Mouse (Mus musculus) adrenal gland, adult 2 months (tissue): Measurements from ENCODE around the gene Sema5b. TPM values are rescaled to one million over a fixed set of nuclear protein-coding genes. Genes with fewer than 3 reads are reported as not detected.

Experiments
- DNase-seq: peaks from one replicate; pipeline ENCODE4 v3.0.0; 2021
- long read RNA-seq: library from polyadenylated mRNA; stranded (forward); transcript quantifications from one replicate; pipeline ENCODE4 v2.0.0, GENCODE M21; 2021
- polyA plus RNA-seq: library from polyadenylated mRNA; depleted of rRNA; stranded (reverse); fragments of >200 nt; gene quantifications from 2 replicates; pipeline ENCODE4 v1.2.3, GENCODE M21; 2012; rRNA removed
- total RNA-seq, 2 experiments: library from RNA; stranded (reverse); gene quantifications; 2 replicates each; pipeline ENCODE4 v1.2.3; 2021

Sema5b gene
- total RNA-seq = 1 to 10 TPM; 1.5 to 8.3 TPM
- polyA plus RNA-seq = 48.9 and 89.9 TPM in 2 replicates
- long read RNA-seq, partial matches to known transcripts = 4 of 5 reads
- long read RNA-seq, other reads (novel, unspliced or antisense) = 1 of 5 reads

DNA sequence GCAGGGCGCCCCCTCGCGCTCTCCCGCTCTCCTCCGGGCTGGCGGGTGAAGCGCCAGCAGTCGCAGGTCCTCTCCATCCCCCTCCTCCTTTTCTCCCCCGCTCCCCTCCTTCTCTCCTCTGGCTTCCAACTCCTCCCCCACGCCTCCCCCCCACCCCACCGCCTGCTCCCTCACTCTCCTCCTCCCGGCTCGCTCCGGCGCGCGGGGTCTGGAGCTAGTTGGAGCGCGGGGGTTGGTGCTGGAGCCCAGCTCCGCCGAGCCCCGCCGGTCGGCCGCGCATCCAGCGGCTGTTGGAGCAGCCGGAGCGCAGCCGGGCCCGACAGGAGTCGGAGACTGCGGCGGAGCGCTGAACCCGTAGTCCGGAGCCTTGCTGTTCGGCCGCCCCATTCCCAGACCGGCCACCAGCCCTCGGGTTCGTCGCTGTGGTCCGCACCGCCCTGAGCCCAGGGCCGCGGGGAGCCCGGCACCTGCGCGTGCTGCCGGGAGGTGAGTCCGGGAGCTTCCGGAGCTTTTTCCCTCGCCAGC lies at the start of gene Sema5b:
TSS of gene Sema5b (plus strand) at position 29 of the 525 bp plus-strand sequence.
- DNase-seq = peak; percentile 69

DNA sequence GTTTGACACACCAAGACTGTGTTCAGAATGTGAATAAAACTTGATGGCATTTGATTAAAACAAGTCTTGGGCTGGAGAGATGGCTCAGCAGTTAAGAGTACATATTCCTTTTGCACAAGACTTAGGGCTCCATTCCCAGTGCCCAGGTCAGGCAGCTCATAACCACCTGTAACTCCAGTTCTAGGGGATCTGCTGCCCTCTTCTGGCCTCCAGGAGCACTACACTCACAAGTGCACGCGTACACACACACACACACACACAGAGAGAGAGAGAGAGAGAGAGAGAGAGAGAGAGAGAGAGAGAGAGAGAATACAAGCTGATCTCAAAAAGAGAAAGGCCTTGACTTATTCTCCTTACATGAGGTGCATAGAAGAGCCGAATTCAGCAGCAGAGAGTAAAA lies 40.6 kb upstream of the Sema5b start:
- no peak for DNase-seq

DNA sequence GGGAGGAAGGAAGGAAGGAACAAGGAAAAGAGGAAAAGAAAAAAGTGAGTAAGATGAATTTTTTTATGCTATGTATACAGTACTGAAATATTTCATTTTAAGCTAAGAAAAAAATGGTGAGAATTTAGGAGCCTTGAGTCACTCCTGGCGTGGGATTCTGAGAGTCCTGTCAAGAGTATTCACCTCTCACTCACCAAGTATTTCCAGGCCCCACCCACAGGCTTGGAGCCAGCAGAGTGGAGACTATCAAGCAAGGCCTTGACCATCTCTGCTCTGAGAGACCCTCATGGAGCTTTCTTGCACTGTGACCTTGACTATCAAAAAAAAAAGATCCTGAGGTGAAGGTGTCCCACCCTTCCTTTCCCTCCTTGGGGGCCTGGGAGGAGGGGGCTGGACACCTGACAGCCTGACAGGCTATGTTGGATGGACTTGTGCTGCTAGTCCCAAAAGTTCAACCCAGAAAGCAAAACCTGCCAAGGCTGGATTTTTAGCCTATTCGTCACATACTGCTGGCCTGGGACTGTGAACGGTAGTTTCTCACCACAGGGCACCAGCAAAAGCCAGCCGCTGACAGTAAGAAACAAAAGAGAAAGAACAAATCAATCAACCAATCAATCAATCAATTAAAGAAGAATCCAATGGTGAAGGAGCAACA lies 39.7 kb upstream of the Sema5b start:
- DNase-seq = no peak

DNA sequence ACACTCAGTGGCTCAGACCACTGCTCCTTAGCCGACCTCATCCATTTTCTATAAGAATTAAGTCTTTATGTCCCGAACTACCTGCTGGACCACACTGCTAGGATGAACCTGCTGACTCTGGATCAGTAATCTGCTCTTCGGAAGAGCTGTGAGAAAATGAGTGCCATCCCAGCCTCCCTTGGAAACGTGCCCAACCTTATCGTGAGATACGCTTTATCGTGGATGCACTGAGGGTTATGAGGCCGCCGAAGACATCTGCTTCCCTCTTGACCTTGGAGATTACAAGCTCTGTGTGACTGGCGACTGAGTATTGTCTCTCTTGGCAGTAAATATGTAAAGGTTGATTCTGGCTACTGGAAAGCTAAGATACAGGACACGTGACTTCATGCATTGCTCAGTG lies 38.5 kb upstream of the Sema5b start:
- DNase-seq = no peak

DNA sequence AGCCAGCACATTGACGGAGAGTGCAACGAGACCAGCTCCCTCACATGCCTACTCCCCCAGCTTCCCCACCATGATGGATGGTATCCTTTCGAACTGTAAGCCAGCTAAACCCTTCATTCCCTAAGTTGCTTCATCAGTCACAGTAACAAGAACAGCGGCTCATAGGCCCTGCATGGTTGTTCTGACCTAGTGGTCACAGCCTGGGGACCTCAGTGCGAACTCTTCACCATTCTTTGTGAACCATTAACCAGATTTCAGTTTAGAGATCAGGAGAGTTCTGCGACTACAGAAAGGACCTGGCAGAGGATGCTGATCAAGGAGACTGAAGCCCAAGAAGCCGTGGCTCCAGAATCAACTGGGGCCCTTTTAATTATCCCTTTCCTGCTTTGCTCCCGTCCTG lies 36.7 kb upstream of the Sema5b start:
- no peak for DNase-seq

DNA sequence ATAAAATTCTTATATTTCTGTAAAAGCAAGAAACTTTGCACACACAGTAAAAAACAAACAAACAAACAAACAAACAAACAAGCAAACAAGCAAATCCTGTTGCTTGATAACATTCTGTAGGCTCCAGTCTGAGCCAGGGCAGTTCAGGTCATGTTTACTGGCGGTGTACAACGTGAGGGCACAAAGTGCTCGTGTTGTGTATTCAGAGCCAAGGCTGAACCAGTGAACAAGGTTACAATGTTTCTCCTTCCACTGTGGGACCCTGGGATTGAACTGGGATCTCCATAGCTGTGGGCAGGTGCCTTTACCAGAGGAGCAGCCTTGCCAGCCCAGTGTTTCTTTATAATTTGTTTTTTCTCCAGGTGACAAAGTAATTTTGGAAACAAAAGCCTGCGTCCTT lies 35.2 kb upstream of the Sema5b start:
- DNase-seq = no peak

DNA sequence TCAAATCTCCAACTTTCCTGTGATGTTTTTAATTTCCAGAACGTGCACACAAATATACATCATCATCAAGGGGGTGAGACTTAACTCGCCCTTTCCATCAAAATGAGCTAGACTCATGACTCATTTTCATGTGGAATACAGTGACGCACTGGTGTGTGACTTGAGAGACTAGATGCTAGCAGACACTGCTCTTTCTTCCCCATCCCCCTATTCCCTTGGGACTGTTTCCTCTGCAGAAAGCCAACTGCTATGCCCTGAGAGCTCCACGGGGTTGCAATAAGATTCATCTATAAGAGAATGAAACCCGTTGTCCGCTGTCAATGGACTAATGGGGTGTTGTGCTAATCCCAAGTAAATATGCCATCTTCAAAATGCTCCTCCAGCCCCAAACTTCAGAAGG lies 32.4 kb upstream of the Sema5b start:
- DNase-seq = no peak

DNA sequence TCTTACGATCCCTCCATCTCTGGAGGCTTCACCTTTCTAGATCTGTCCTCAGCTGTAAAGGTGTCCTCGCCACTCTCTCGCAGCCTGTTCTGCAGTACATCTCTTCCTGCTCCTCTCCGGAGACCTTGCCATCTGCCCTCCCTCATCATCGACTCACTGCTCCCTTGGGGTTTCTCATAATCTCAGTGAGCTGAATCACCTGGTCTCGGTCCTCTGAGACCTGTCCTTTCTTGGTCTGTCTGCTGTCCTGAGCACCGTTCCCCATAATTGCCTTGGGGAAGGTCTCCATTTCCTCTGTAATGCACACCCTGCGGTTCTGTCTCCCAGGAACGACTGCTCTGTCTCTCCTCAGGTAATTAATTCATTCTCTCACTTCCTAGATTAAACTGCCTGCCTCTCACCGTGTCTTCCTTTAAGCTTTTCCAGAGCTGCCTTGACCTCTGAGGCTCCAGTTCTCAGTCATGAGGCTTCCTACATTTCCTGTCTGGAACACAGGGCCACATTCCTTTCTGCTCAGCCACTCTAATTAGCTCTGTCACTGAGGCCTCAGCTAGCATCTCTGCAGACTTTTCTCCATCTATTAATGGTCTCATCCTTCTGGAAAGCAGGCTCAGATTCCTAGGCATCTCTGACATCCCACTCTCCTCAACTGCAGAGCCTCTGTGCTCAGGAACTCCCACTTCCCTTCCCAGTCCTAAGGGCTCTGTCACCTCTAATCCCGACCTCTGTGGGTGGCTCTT lies 31.4 kb upstream of the Sema5b start:
- no peak for DNase-seq

DNA sequence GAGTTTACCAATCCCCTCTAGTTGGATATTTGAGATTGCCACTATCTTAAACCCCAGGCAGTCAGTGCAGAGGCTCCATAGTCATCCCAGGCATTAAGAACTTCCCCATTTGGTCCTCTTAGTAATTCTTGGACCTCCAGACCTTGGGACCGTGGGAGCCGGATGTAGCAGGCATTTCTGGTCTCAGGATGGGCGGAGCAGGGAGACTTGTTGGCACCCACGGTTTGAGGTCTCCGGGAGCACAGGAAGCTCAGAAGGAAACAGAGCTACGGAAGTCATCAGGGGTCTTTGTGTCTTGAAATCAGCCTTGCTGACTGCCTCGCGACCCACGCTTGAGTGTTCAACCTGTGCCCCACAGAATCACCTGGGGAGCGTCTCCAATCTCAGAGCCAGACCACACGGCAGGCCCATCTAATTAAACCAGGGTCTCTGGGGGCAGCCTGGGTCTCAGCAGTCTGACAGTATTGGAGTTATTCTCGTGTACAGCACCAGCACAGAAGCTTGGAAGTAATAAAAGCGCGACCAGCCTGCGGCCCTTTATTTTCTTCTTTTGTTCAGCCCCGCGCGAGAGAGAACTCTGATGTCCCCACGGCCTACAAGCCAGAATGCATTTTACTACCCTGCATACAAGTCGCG lies 24.9 kb upstream of the Sema5b start:
- DNase-seq = peak; percentile 27

DNA sequence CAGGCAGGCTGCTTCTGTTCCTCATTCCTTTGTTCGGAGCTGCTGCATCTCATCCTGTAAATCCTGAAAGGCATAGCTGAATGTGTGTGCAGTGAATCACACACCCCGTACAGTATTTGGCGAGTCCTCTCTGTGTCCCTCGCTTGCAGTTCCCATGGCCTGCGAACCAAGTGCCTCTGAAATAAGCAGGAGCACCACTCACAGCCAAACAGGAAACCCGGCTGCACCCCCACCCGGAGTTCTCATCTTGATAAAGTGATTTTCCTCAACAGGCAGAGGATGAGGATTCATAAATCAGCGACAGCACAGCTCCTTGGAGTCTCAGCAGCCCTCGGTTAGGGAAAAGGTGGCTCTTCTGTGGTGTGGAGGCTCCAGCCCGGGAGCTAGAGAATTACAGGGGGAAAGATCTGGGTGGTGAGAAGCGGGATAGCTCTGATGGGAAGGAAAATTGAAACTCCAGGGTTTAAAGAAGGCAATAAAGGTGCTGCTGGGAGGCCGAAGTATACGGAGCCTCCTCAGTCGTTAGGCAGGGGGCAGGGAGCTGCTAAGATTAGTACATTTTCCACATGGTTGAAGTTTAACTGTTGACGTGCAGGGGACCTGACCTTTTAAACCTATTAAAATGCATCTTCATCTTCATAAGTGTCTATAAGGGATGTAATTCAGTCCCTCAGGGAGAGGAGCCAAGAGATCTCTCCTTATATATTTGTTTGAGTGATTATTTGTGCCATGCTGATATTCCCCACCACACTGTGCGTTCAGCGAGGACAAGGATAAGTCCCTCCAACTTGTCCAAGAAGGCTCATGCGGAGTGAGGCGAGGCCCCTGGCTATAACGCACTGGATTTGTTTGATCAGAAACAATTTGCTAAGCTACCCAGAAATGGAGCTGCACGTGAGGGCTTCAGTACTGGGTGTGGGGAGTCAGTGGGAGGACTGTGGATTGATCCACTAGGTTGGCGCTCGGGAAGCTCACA lies 22.7 kb upstream of the Sema5b start:
- peak; percentile 59 for DNase-seq

DNA sequence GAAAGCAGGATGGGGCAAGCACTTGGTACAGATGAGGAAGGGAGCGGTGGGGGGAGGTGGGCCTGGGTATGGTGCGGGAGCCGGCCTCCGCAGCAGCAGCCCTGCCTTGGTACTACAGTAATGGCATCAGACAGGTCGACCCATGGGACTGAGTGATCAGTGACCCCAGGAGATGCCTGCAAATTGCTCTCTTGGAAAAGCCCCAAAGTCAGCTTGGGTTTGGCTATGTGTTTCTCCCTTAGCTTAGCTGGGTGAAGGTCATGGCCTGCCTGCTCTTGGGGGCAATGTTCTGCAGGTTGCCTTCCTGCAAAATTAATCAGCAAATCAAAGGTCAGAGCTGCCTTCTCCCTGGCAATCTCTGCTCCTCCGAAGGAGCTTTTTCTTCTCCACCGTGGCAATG lies 21.7 kb upstream of the Sema5b start:
- DNase-seq = no peak

DNA sequence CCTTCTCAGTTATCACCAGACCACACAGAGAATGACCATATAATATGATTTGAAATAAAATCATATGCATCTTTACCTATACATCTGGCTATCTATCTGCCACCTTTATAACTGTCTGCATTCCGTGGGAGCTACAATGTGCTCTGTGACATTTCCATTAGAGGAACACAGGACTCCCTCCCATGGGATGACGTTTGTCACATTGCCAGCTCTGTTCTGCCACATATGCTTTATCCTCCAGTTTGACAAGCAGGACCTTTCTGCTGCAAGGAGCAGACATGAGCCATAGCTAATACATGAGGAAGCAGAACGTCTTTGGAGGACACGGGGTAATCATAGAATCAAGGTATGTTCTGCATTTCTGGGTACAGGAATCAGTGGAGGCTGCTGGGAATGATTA lies 16.7 kb upstream of the Sema5b start:
- DNase-seq = no peak

DNA sequence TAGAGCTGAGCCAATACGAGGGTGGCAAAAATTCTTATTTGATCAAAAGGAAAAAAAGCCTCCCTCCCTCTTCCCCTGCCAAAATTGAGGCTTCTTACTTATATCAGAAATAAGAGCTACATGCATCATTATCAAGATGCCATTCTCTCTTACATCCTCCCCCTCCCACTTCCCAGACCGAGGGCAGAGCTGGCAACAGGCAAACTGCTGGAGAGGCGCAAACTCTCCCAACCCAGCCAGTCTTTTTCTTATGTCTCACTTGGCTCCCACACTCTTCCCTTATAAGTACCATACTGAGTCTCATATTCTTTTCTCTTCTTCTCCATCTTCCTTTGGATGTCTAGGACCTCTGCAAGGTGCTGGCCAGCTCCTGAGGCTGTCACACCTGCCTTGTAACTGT lies 6.3 kb upstream of the Sema5b start:
- no peak for DNase-seq

DNA sequence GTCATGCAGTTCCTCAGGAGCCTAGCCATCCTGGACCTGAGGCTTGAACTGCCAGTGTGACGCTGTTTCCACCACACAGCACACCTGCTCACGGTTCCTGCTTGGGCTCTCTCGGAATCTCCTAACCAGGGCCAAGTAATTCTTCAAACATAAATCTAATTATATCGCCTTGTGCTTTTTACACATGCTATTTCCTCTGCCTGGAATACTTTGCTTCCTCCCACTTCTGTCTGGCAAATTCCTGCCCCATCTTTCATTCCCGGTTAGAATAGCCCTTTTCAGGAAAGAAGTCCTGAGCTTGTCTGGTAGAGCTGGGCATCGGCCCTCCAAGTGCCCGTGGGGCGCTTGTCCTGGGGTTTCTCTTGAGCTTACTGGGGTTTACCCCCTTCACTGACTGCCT lies 3.3 kb upstream of the Sema5b start:
- peak; percentile 14 for DNase-seq

DNA sequence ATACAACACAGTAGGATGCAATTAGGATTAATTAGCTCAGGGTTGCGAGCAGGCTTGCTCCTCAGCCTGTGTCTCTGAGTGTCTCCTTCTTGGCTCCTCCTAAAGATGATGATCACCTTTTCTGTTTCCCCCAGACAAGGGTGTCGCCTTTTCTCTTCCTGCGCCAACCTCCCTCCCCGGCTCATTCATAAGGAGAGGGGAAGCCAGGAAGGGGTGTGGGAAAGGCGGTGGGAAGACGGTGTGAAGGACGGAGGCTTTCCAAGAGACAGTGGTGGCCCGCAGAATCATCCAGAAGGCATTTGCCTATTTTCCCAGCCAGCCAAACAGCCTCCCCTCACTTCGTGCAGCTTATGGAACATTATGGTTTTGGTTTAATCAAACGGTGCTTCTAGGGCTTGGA lies 1.9 kb upstream of the Sema5b start:
- DNase-seq = no peak

DNA sequence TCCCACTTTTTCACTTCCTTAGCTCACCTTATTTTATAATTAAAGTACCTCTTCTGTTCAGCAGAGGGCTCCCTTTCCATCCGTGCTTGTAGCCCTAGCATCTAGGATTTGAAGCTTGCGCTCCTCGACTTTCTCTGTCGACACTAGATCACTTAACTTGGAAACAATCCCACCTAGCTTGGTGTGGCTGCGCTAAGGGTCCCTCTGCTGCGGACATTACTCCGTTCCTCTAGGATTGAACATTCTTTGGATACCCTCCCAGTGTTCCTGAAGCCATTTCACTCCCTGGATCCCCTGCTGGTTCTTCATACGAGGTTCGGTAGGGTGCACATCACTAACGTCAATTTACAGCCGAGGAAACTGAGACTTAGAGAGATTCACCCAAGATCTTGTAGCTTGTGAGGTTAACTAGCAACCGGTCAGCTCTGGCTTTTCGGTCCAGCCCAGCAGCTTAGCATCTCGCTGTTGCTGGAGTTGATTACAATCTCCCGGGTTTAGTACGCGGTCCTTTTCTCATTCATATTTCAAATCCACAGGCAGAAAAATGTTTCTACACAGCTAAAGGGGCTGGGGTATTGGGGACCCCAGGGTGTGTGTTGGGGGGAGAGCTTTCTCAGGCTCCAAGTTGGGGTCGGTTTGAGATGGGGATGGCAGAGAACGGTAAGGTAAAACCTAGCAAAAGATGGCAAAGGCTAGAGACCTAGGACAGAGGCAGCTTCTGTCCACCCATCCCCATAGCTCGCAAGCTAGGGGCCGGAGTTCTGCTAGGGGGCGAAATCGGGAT lies 420 bp upstream of the Sema5b start:
- peak; percentile 34 for DNase-seq

DNA sequence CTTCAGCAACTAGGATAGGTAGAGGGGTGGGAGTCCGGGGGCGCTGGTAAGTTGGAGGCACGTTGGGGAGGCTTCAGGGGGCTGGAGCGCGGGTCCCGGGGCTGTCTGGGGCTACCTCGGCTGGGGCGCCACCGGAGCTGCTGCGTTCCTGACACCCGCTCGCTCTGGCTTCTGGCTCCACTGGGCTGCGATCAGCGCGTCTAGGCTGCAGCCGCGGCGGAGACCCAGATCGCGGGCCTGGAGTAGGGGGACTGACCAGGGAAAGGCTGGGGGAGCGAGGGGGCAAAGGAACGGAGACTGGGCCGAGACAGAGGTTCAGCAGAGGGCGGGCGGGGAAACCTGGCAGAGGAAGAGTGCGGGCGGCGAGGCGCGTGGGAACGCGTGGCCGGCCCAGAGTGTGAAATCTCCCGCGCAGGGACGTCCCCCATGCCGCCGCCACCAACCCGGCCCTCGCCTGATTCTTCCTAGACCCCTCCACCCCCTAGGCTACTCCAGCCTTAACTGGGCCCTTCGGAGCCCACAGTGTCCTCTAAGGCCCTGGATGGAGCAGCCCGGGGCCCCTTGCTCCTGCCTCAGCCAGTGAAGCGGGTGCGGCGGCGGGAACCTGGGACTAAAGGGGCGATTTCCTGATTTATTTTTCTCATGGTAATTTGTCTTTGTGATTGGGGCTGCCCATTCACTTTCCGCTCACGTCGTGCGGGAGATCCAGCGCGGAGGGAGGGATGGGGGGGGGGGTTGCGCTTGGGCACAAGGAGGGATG lies 896 bp downstream of the Sema5b start:
- peak; percentile 42 for DNase-seq

DNA sequence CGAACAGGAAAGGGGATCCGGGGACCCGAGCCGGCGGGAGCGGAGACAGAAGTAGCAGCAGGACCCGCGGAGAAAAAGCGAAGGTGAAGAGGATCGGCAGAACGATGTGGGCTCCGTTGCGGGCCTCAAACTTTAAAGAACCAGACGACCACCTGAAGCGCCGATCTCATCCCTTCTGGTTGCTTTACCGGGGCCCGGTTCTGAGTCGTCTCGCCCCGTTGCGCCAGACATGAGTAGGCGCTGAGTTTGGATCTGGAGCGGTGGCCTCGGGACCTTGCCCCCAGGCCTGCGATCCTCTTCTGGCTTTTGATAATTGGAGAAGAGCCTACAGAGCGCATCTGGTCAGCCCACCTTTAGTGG lies 1.5 kb downstream of the Sema5b start:
- DNase-seq = no peak

DNA sequence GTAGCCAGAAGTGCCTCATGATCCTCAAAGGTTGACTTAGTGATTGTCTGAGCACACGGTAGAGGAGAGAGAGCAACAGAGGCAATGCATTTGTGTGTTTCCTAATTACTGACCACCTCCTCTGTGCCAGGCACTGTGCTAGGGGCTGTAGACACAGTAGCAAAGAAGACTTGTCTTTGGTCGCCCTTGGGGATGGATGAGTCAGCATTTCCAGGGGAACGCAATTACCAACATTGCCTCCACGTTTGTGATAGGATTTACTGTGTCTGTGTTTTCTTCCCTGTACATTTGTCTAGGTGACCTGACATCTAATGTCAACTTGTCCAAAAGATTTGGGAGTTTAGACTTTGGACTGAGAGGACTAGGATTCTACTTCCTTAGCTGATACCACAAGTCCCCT lies 4.8 kb downstream of the Sema5b start:
- DNase-seq = peak; percentile 32

DNA sequence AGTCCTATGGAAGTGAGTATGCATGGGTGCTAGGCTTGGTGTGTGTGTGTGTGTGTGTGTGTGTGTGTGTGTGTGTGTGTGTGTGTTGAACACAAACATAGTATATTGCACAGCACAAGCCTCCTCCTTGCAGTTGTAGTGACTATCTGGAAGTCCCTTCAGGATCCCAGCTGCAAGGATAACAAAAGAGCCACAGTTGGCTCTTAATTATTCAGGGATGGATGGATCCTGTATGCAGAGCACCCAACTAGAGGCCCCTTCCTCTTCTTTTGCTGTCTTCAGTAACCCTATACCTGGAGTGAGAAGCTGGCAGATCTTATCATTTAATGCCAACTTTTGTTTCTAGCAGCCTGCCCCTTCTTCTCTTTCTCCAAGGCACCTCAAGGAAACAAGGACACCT lies 7.0 kb downstream of the Sema5b start:
- DNase-seq = no peak
